Mouse (Mus musculus) olfactory bulb, adult 2 months (tissue): Measurements from ENCODE around the gene Tcp11l2. TPM values are rescaled to one million over a fixed set of nuclear protein-coding genes. Genes with fewer than 3 reads are reported as not detected.

ENCODE experiments used
- H3K27ac ChIP-seq: fragments of 200-500 bp; 2 replicates; pipeline ENCODE4 v1.5.1; 2012; ENCODE audit warnings: low read depth, low read length; ENCODE audit not compliant: insufficient read depth
- H3K4me1 ChIP-seq: fragments of 200-500 bp; 2 replicates; pipeline ENCODE4 v1.6.1; 2012; ENCODE audit warnings: low read length; ENCODE audit not compliant: control insufficient read depth, insufficient read depth
- H3K4me3 ChIP-seq: fragments of 200-500 bp; 2 replicates; pipeline ENCODE4 v1.5.1; 2012; ENCODE audit warnings: mild to moderate bottlenecking, low read depth, low read length, moderate library complexity; ENCODE audit not compliant: insufficient read depth
- CTCF ChIP-seq: fragments of 200-500 bp; IDR thresholded peaks from 2 replicates; pipeline ENCODE4 v1.5.1; 2012; ENCODE audit warnings: low read depth, mild to moderate bottlenecking, low read length, moderate library complexity; ENCODE audit not compliant: insufficient read depth
- POLR2A ChIP-seq: fragments of 200-500 bp; IDR thresholded peaks from 2 replicates; pipeline ENCODE4 v1.6.1; 2012; ENCODE audit warnings: mild to moderate bottlenecking, low read depth, low read length, moderate library complexity; ENCODE audit not compliant: insufficient read depth
- WGBS: fragments of 180-500 bp; shearing (Covaris S2); methylation state at CpG from one replicate; pipeline ENCODE4 v1.1.7; 2018; 5-methylcytosine and 5-hydroxymethylcytosine counted together
- polyA plus RNA-seq: library from polyadenylated mRNA; stranded (reverse); fragments of >200 nt; gene quantifications from 2 replicates; pipeline ENCODE4 v1.2.4, GENCODE M21; 2012; ENCODE audit warnings: low replicate concordance; ENCODE audit not compliant: missing spikeins, insufficient read depth, insufficient read length

The Tcp11l2 gene
- polyA plus RNA-seq, 1 experiment: not detected

GRCm38 (mm10) chr10:84657437-84658087, 81.1 kb downstream of the Tcp11l2 start:
- Histone ChIP-seq H3K4me1 (peaks cover 3% of the 10 kb centered on the region), H3K27ac (no peak overlapping the region), H3K4me3 (no peak overlapping the region)
- 44% methylated on average over 6 of the region's 6 CpGs for WGBS
- no peak for TF ChIP-seq POLR2A
- TF ChIP-seq CTCF: no peak

GRCm38 (mm10) chr10:84658088-84658848, 81.8 kb downstream of the Tcp11l2 start:
- no peak for TF ChIP-seq CTCF
- no peak for TF ChIP-seq POLR2A
- Histone ChIP-seq H3K4me3 (no peak overlapping the region), H3K4me1 (peaks cover 3% of the 10 kb centered on the region), H3K27ac (no peak overlapping the region)
- WGBS: 42% methylated on average over 18 of the region's 18 CpGs

GRCm38 (mm10) chr10:84659281-84659680, 82.9 kb downstream of the Tcp11l2 start:
- no peak overlapping the region for H3K27ac ChIP-seq
- H3K4me1 ChIP-seq: peaks cover 3% of the 10 kb centered on the region
- no peak for TF ChIP-seq CTCF
- TF ChIP-seq POLR2A: no peak
- no peak overlapping the region for H3K4me3 ChIP-seq
- 94% methylated on average over 3 of the region's 3 CpGs for WGBS

- TF ChIP-seq POLR2A (no peak), CTCF (no peak)
- peaks cover 3% of the 10 kb centered on the region for H3K4me1 ChIP-seq
- H3K4me3 ChIP-seq: no peak overlapping the region
- H3K27ac ChIP-seq: no peak overlapping the region
- WGBS: 96% methylated on average over 6 of the region's 6 CpGs
Measured at GRCm38 (mm10) chr10:84662138-84662537, 85.7 kb downstream of the Tcp11l2 start.

Other genes with a start within 250 kb of the Tcp11l2 start
- gene Nuak1, start 136.0 kb upstream of the Tcp11l2 start, polyA plus RNA-seq: not detected in 2 replicates
- not detected in 2 replicates for gene Ckap4, start 42.6 kb upstream of the Tcp11l2 start, polyA plus RNA-seq
- gene Polr3b, start 45.7 kb downstream of the Tcp11l2 start, polyA plus RNA-seq: not detected in 2 replicates
- not detected in 2 replicates for gene Rfx4, start 179.4 kb downstream of the Tcp11l2 start, polyA plus RNA-seq